Mouse (Mus musculus) CH12.LX (cell line): ENCODE data around the gene Aebp2. TPM values are rescaled to one million over a fixed set of nuclear protein-coding genes. Genes with fewer than 3 reads are reported as not detected.

Experiments
- DNase-seq: peaks from one replicate; pipeline ENCODE4 v3.0.0-alpha.2; 2013; ENCODE audit errors: extremely low read depth
- H3K27ac ChIP-seq: 2 replicates; pipeline ENCODE4 v1.5.1; 2012; ENCODE audit warnings: low read depth, mild to moderate bottlenecking, control low read depth, moderate library complexity; ENCODE audit not compliant: insufficient read depth
- H3K27me3 ChIP-seq: replicated peaks from 2 replicates; pipeline ENCODE3; 2012; ENCODE audit warnings: inconsistent platforms
- H3K36me3 ChIP-seq, 2 experiments: replicated peaks in 1 of 2; 2 replicates each; pipeline versions ENCODE3 to v1.6.1; 2012; ENCODE audit warnings: inconsistent platforms in 1 of 2, low read length in 1 of 2, mild to moderate bottlenecking in 1 of 2, mixed read lengths in 1 of 2, moderate library complexity in 1 of 2; ENCODE audit not compliant: control insufficient read depth in 1 of 2, insufficient read depth in 1 of 2
- H3K4me1 ChIP-seq, 2 experiments: 2 replicates each; pipeline ENCODE4 v1.6.1; 2012; ENCODE audit warnings: inconsistent platforms in 1 of 2, moderate library complexity in 1 of 2; ENCODE audit not compliant: insufficient read depth in 2 of 2, control insufficient read depth in 1 of 2
- H3K4me2 ChIP-seq: 2 replicates; pipeline ENCODE4 v1.6.1; 2012; ENCODE audit warnings: low read depth, mild to moderate bottlenecking, control low read depth; ENCODE audit not compliant: poor library complexity, insufficient read depth, severe bottlenecking
- H3K4me3 ChIP-seq, 3 experiments: fragments of 150-350 bp in 1 of 3; sonication (generic) in 1 of 3; replicated peaks in 1 of 3; 2 replicates each; pipeline versions ENCODE3 to v1.5.1; 2011 to 2012; ENCODE audit warnings: low read depth in 2 of 3, low read length in 2 of 3, mild to moderate bottlenecking in 2 of 3, moderate library complexity in 2 of 3, control low read depth in 1 of 3, improper control_type of control experiment in 1 of 3, inconsistent platforms in 1 of 3, mixed read lengths in 1 of 3; ENCODE audit not compliant: poor library complexity in 1 of 3
- H3K79me2 ChIP-seq: replicated peaks from 2 replicates; pipeline ENCODE4 v1.6.1; 2012; ENCODE audit warnings: mild to moderate bottlenecking, moderate library complexity; ENCODE audit not compliant: control insufficient read depth, poor library complexity, insufficient read depth, severe bottlenecking; ENCODE audit errors: extremely low read depth
- H3K9ac ChIP-seq: 2 replicates; pipeline ENCODE4 v1.6.1; 2012; ENCODE audit warnings: low read depth, mild to moderate bottlenecking, control low read depth, moderate library complexity; ENCODE audit not compliant: insufficient read depth
- H3K9me3 ChIP-seq: replicated peaks from 2 replicates; pipeline ENCODE3; 2012; ENCODE audit warnings: low read length, inconsistent platforms, mixed read lengths
- BHLHE40 ChIP-seq: IDR thresholded peaks from 2 replicates; pipeline ENCODE4 v1.6.1; 2011; ENCODE audit warnings: mild to moderate bottlenecking, low read depth, low read length, improper control_type of control experiment
- CHD1 ChIP-seq: IDR thresholded peaks from 2 replicates; pipeline ENCODE4 v1.6.1; 2012; ENCODE audit warnings: low read depth, low read length, improper control_type of control experiment, inconsistent platforms
- ELF1 ChIP-seq: IDR thresholded peaks from 2 replicates; pipeline ENCODE4 v1.6.1; 2014; ENCODE audit warnings: low read depth, mild to moderate bottlenecking, inconsistent platforms, low read length, improper control_type of control experiment
- EP300 ChIP-seq: IDR thresholded peaks from 2 replicates; pipeline ENCODE4 v1.6.1; 2011; ENCODE audit warnings: low read length, improper control_type of control experiment
- GABPA ChIP-seq: IDR thresholded peaks from 2 replicates; pipeline ENCODE4 v1.6.1; 2012; ENCODE audit warnings: low read depth, low read length, improper control_type of control experiment, inconsistent platforms; ENCODE audit not compliant: insufficient replicate concordance
- KAT2A ChIP-seq: IDR thresholded peaks from 2 replicates; pipeline ENCODE4 v1.6.1; 2012; ENCODE audit warnings: low read length, improper control_type of control experiment, inconsistent platforms; ENCODE audit not compliant: insufficient replicate concordance
- MAX ChIP-seq: IDR thresholded peaks from 2 replicates; pipeline ENCODE4 v1.6.1; 2011; ENCODE audit warnings: low read length, improper control_type of control experiment
- MAZ ChIP-seq: IDR thresholded peaks from 2 replicates; pipeline ENCODE4 v1.6.1; 2012; ENCODE audit warnings: low read depth, mild to moderate bottlenecking, inconsistent platforms, low read length, improper control_type of control experiment, moderate library complexity
- MXI1 ChIP-seq: IDR thresholded peaks from 2 replicates; pipeline ENCODE4 v1.6.1; 2011; ENCODE audit warnings: mild to moderate bottlenecking, low read depth, low read length, improper control_type of control experiment
- MYC ChIP-seq: IDR thresholded peaks from 2 replicates; pipeline ENCODE4 v1.6.1; 2011; ENCODE audit warnings: low read depth, mild to moderate bottlenecking, improper control_type of control experiment, low read length
- POLR2A ChIP-seq: IDR thresholded peaks from 2 replicates; pipeline ENCODE4 v1.6.1; 2011; ENCODE audit warnings: low read depth, mild to moderate bottlenecking, improper control_type of control experiment, low read length
- POLR2AphosphoS2 ChIP-seq: IDR thresholded peaks from 2 replicates; pipeline ENCODE4 v1.6.1; 2011; ENCODE audit warnings: low read depth, low read length, improper control_type of control experiment
- RCOR1 ChIP-seq: conservative IDR thresholded peaks from 2 replicates; pipeline ENCODE4 v1.6.1; 2012; ENCODE audit warnings: low read depth, mild to moderate bottlenecking, inconsistent platforms, low read length, improper control_type of control experiment
- SIN3A ChIP-seq: IDR thresholded peaks from 2 replicates; pipeline ENCODE4 v1.6.1; 2012; ENCODE audit warnings: low read length, improper control_type of control experiment, inconsistent platforms
- SMC3 ChIP-seq: IDR thresholded peaks from 2 replicates; pipeline ENCODE4 v1.6.1; 2011; ENCODE audit warnings: low read depth, low read length, improper control_type of control experiment
- TBP ChIP-seq: conservative IDR thresholded peaks from 2 replicates; pipeline ENCODE4 v1.6.1; 2011; ENCODE audit warnings: low read depth, low read length, improper control_type of control experiment
- dilution Hi-C: fragments of 300-500 bp; cut with MboI; formaldehyde crosslinking; loops from 2 replicates; pipeline ENCODE4 v1.14.3; 2020; ENCODE audit warnings: low sequenced_read_pairs; ENCODE audit not compliant: extremely low pct_unique_long_range_greater_than_20kb, extremely low pct_ligation_motif_present
- in situ Hi-C: fragments of 300-500 bp; cut with MboI; formaldehyde crosslinking; loops from 3 replicates; pipeline ENCODE4 v1.14.3; 2019; ENCODE audit warnings: low sequenced_read_pairs, low pct_ligation_motif_present, low pct_unique_long_range_greater_than_20kb, mixed read lengths
- polyA plus RNA-seq: library from polyadenylated mRNA; unstranded; fragments of >175 nt; gene quantifications from 2 replicates; pipeline ENCODE4 v1.2.1, GENCODE M21; 2012; ENCODE audit warnings: low read depth; ENCODE audit not compliant: insufficient read length
- total RNA-seq, 2 experiments: library from RNA; depleted of rRNA; stranded (reverse); fragments of 300-350 nt in 1 of 2; fragments of >200 nt in 1 of 2; gene quantifications; 2 replicates each; pipeline ENCODE4 v1.2.3; 2012 to 2014

Gene Aebp2
- total and polyA plus RNA-seq, 3 experiments = 54.4 to 63.3 (median 59.9) TPM

GRCm38 (mm10) chr6:140677960-140678359 lies 55.5 kb downstream of the Aebp2 start:
- in situ Hi-C loops = no loop called here

GRCm38 (mm10) chr6:140678658-140679271 lies 56.3 kb downstream of the Aebp2 start:
- no peak overlapping the region for H3K4me3 ChIP-seq
- no peaks in the 10 kb centered on the region for H3K9me3 ChIP-seq
- H3K36me3 ChIP-seq = no peaks in the 10 kb centered on the region
- H3K9ac ChIP-seq = peak overlapping the region; percentile 61
- dilution Hi-C loops = no loop called here
- TF ChIP-seq MAX (peak; percentile 97), POLR2A (peak; percentile 14; the same call in 1 of the 2 replicates), GABPA (no peak), BHLHE40 (peak; percentile 90), MYC (peak; percentile 91), MXI1 (peak; percentile 82; the same call in 1 of the 2 replicates)
- H3K79me2 ChIP-seq = no peaks in the 10 kb centered on the region
- in situ Hi-C loops = no loop called here
- peak overlapping the region; percentile 53 for H3K27ac ChIP-seq
- H3K4me1 ChIP-seq = peaks cover 9 to 30% of the 10 kb centered on the region in 2 experiments
- H3K27me3 ChIP-seq = no peaks in the 10 kb centered on the region
- peak; percentile 93 for DNase-seq
- H3K4me2 ChIP-seq = peak overlapping the region; percentile 45; the same call in 1 of the 2 replicates

More at GRCm38 (mm10) chr6:140677960-140678359, 55.5 kb downstream of the Aebp2 start:
- DNase-seq = no peak
- no peak overlapping the region for H3K4me3 ChIP-seq
- H3K9me3 ChIP-seq = no peaks in the 10 kb centered on the region
- H3K27me3 ChIP-seq = no peaks in the 10 kb centered on the region
- no peak overlapping the region for H3K4me2 ChIP-seq
- no peaks in the 10 kb centered on the region for H3K79me2 ChIP-seq
- no peak overlapping the region for H3K27ac ChIP-seq
- no peak overlapping the region for H3K9ac ChIP-seq
- peaks cover 9 to 30% of the 10 kb centered on the region in 2 experiments for H3K4me1 ChIP-seq
- H3K36me3 ChIP-seq = no peaks in the 10 kb centered on the region
- dilution Hi-C loops = no loop called here
- TF ChIP-seq TBP (no peak), ELF1 (no peak), KAT2A (no peak), SMC3 (no peak), SIN3A (no peak), EP300 (no peak), GABPA (no peak), MAZ (no peak)

- TF ChIP-seq SMC3 (no peak), POLR2AphosphoS2 (no peak), RCOR1 (no peak), CHD1 (no peak)
- no peak for DNase-seq
- H3K79me2 ChIP-seq = no peaks in the 10 kb centered on the region
- no peak overlapping the region for H3K4me3 ChIP-seq
- dilution Hi-C loops (no loop called here), in situ Hi-C loops (no loop called here)
- H3K4me2 ChIP-seq = no peak overlapping the region
- no peaks in the 10 kb centered on the region for H3K9me3 ChIP-seq
- H3K9ac ChIP-seq = no peak overlapping the region
- H3K36me3 ChIP-seq = no peaks in the 10 kb centered on the region
- H3K4me1 ChIP-seq = peaks cover 4 to 30% of the 10 kb centered on the region in 2 experiments; a peak in 3 of 4 replicates
- no peak overlapping the region for H3K27ac ChIP-seq
- no peaks in the 10 kb centered on the region for H3K27me3 ChIP-seq
Observed at GRCm38 (mm10) chr6:140680713-140681112, 58.2 kb downstream of the Aebp2 start.
